Mouse (Mus musculus) layer of hippocampus, adult 9-10 months (tissue): Measurements from ENCODE around the gene Ccnl1.

Experiments used
- DNase-seq: peaks from one replicate; pipeline ENCODE4 v3.0.0; 2022; ENCODE audit warnings: low spot score

Gene Ccnl1

GRCm38 (mm10) chr3:65958102-65958839 is at the start of gene Ccnl1:
Gene Ccnl1 (minus strand): TSS chr3:65958249.
- peak; percentile 81 for DNase-seq

GRCm38 (mm10) chr3:66004989-66005388 is 46.9 kb upstream of the Ccnl1 start:
- no peak for DNase-seq

- no peak for DNase-seq
These were observed 46.3 kb upstream of the Ccnl1 start for GRCm38 (mm10) chr3:66004220-66004951.

- DNase-seq: no peak
These were observed 42.4 kb upstream of the Ccnl1 start for GRCm38 (mm10) chr3:66000400-66000799.

- no peak for DNase-seq
These were observed 39.4 kb upstream of the Ccnl1 start for GRCm38 (mm10) chr3:65997360-65998008.

GRCm38 (mm10) chr3:65992395-65993340 is 34.6 kb upstream of the Ccnl1 start:
- peak; percentile 25 for DNase-seq

GRCm38 (mm10) chr3:65990957-65991646 is 33.1 kb upstream of the Ccnl1 start:
- DNase-seq: peak; percentile 59

GRCm38 (mm10) chr3:65990524-65990923 is 32.5 kb upstream of the Ccnl1 start:
- no peak for DNase-seq

GRCm38 (mm10) chr3:65988711-65989495 is 30.9 kb upstream of the Ccnl1 start:
- DNase-seq: no peak

- no peak for DNase-seq
These were observed 18.2 kb upstream of the Ccnl1 start for GRCm38 (mm10) chr3:65976296-65976695.

- DNase-seq: no peak
These were observed 17.3 kb upstream of the Ccnl1 start for GRCm38 (mm10) chr3:65975317-65975716.

- peak; percentile 96 for DNase-seq
These were observed 16.4 kb upstream of the Ccnl1 start for GRCm38 (mm10) chr3:65974232-65975058.

GRCm38 (mm10) chr3:65973501-65974231 is 15.6 kb upstream of the Ccnl1 start:
- DNase-seq: no peak

GRCm38 (mm10) chr3:65969196-65969595 is 11.1 kb upstream of the Ccnl1 start:
- DNase-seq: no peak

- no peak for DNase-seq
These were observed 8.3 kb upstream of the Ccnl1 start for GRCm38 (mm10) chr3:65966360-65966759.

GRCm38 (mm10) chr3:65962270-65962930 is 4.4 kb upstream of the Ccnl1 start:
- DNase-seq: no peak

GRCm38 (mm10) chr3:65960291-65960945 is 2.4 kb upstream of the Ccnl1 start:
- DNase-seq: no peak
